Comparison of ENCODE assay signal across 8 mouse cellular contexts in the genomic region with DNA sequence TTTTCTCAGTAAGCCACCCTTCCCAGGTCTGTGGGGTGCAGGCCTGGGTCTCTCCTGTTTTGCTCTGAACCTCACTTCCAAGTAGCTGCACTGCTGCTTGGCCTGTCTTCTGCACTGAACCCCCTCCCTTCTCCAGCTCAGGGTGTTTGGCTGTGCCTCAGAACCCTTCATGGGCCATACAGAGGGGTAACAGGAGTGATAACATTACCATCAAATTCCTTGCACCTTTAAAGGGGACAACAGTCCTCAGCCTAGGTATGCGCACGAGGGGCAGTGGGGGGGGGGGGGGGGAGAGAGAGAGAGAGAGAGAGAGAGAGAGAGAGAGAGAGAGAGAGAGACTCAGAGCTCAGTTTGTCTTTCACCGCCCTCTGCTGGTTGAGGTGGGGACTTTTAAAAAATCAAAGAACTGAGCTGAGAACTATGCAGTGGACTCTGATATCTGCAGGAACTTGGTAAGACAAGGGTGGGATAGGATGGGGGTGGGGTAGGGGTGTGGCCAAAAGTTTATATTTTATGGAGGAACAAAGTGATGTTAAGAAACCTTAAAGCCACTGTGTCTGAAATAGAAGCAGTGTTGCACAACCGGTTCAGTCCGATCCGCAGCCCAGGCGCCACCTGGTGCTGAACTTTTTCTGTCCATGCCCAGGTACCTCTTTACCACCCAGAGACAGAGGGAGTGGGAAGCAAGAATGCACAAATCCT.
A peak's percentile ranks its signal among the peaks of the same experiment; 100 is the strongest.
DNase-seq lines count a peak whose midpoint lies in the region; ATAC-seq and TF ChIP-seq lines count a peak whose summit lies in the region.

No protein-coding gene starts in this region.

- H3K27ac ChIP-seq in bone marrow, adult 2 months (ENCODE audit: control insufficient read depth, insufficient read depth, low read depth, low read length, poor library complexity) = no peak overlapping the region
- no peak overlapping the region for H3K27ac ChIP-seq in hindbrain, embryonic 14.5 days
- no peak overlapping the region for H3K27ac ChIP-seq in midbrain, postnatal 0 days (ENCODE audit: low read depth, low read length)

- H3K27me3 ChIP-seq in hindbrain, embryonic 14.5 days (ENCODE audit: control insufficient read depth, insufficient read depth, low read length) = no peaks in the 10 kb centered on the region
- no peaks in the 10 kb centered on the region for H3K27me3 ChIP-seq in midbrain, postnatal 0 days (ENCODE audit: insufficient read depth, low read length)

- no peak overlapping the region for H3K4me3 ChIP-seq in bone marrow, adult 2 months (replicated peaks; ENCODE audit: control insufficient read depth, low read depth, low read length)
- no peak overlapping the region for H3K4me3 ChIP-seq in hindbrain, embryonic 14.5 days (replicated peaks; ENCODE audit: low read length)
- no peak overlapping the region for H3K4me3 ChIP-seq in midbrain, postnatal 0 days (ENCODE audit: low read depth, low read length)

- no peak overlapping the region for H3K9ac ChIP-seq in hindbrain, embryonic 14.5 days
- no peak overlapping the region for H3K9ac ChIP-seq in midbrain, postnatal 0 days (replicated peaks; ENCODE audit: low read length, poor library complexity, severe bottlenecking)

- peak; percentile 60 to 67 for DNase-seq in right cerebral cortex, adult 2 months (ENCODE audit: low spot score in 2 of 2)
- no peak for DNase-seq in right cerebral cortex, postnatal 36 days (ENCODE audit: low spot score in 2 of 2)
- DNase-seq in fibroblast of lung, adult 2 months (ENCODE audit: low read depth) = peak; percentile 47
- DNase-seq in hindbrain, embryonic 14.5 days (ENCODE audit: low spot score) = peak; percentile 70
- peak; percentile 65 for DNase-seq in left cerebral cortex, postnatal 4 days
- DNase-seq in midbrain, postnatal 0 days (ENCODE audit: low spot score) = peak; percentile 76

- WGBS in bone marrow, adult 2 months = 11% methylated on average over 7 of the region's 7 CpGs
- WGBS in hindbrain, embryonic 14.5 days = 24% methylated on average over 7 of the region's 7 CpGs
- 15% methylated on average over 7 of the region's 7 CpGs for WGBS in midbrain, postnatal 0 days

- no peak for TF ChIP-seq POLR2A in bone marrow, adult 2 months (IDR thresholded peaks at IDR 0.05; ENCODE audit: borderline replicate concordance, control insufficient read depth, low read depth, low read length)

- no peaks in the 10 kb centered on the region for H3K36me3 ChIP-seq in hindbrain, embryonic 14.5 days (replicated peaks; ENCODE audit: control insufficient read depth, insufficient read depth)
- no peaks in the 10 kb centered on the region for H3K36me3 ChIP-seq in midbrain, postnatal 0 days (ENCODE audit: insufficient read depth, low read length)

- TF ChIP-seq CTCF in bone marrow, adult 2 months (IDR thresholded peaks at IDR 0.05; ENCODE audit: control insufficient read depth, insufficient read depth, low read length) = peak; percentile 32; the same call in 1 of the 2 replicates
- TF ChIP-seq CTCF in midbrain, postnatal 0 days (IDR thresholded peaks at IDR 0.05) = peak; percentile 73

- no peak overlapping the region for H3K4me2 ChIP-seq in hindbrain, embryonic 14.5 days (replicated peaks)
- H3K4me2 ChIP-seq in midbrain, postnatal 0 days (ENCODE audit: low read depth, low read length, poor library complexity, severe bottlenecking) = no peak overlapping the region

- peak; percentile 65; the same call in 1 of the 2 replicates for ATAC-seq in hindbrain, embryonic 14.5 days (ENCODE audit: low FRiP score)
- peak; percentile 67 for ATAC-seq in midbrain, postnatal 0 days (ENCODE audit: low FRiP score)
- no peak for ATAC-seq in monocyte, adult 5-6 weeks (replicated peaks; ENCODE audit: insufficient number of reproducible peaks, low FRiP score, low TSS enrichment, poor library complexity, severe bottlenecking)

- H3K4me1 ChIP-seq in bone marrow, adult 2 months (ENCODE audit: control insufficient read depth, insufficient read depth, low read length) = no peaks in the 10 kb centered on the region
- peaks cover 28% of the 10 kb centered on the region for H3K4me1 ChIP-seq in hindbrain, embryonic 14.5 days (replicated peaks; ENCODE audit: control insufficient read depth, insufficient read depth, low read length)
- no peaks in the 10 kb centered on the region; the same call in 1 of the 2 replicates for H3K4me1 ChIP-seq in midbrain, postnatal 0 days (ENCODE audit: insufficient read depth, low read length)

- H3K9me3 ChIP-seq in hindbrain, embryonic 14.5 days (ENCODE audit: control insufficient read depth, low read length) = no peaks in the 10 kb centered on the region
- H3K9me3 ChIP-seq in midbrain, postnatal 0 days (ENCODE audit: low read length) = no peaks in the 10 kb centered on the region

- intact Hi-C loops in left cerebral cortex, postnatal 4 days (cut with DNase I) = loop anchor here (1.0 to 2.0 kb wide), 2 partner anchors 127 to 362 kb away; no protein-coding TSS in a partner anchor

Comparison
In these comparisons a context has a peak if more than half of its experiments do, and no peak if none do; other contexts are left out.
1. DNase-seq: peak in right cerebral cortex, adult 2 months (2 of 2), fibroblast of lung, adult 2 months (single experiment), hindbrain, embryonic 14.5 days (single experiment), left cerebral cortex, postnatal 4 days (single experiment) and midbrain, postnatal 0 days (single experiment); none in right cerebral cortex, postnatal 36 days (0 of 2).